Mouse (Mus musculus): ENCODE measurements around the gene Zzz3. TPM values are rescaled to one million over a fixed set of nuclear protein-coding genes. Genes with fewer than 3 reads are reported as not detected.

Gene Zzz3
- total RNA-seq, 2 experiments from 2014 or later: 45.3 to 45.7 TPM

GRCm38 (mm10) chr3:152475894-152476293, 80.6 kb downstream of the Zzz3 start:
- Histone ChIP-seq H3K27ac (no peak overlapping the region), H3K4me3 (no peak overlapping the region)
- no peak for TF ChIP-seq CTCF (conservative IDR thresholded peaks at IDR 0.05)
- no peak for DNase-seq (ENCODE audit: low spot score in 2 of 2)

- DNase-seq (ENCODE audit: low spot score in 2 of 2): no peak
- peak overlapping the region; percentile 44 for H3K4me3 ChIP-seq
- peak; percentile 82 for TF ChIP-seq CTCF (conservative IDR thresholded peaks at IDR 0.05)
- H3K27ac ChIP-seq: peak overlapping the region; percentile 75
Measured at GRCm38 (mm10) chr3:152477796-152478527, 82.7 kb downstream of the Zzz3 start.

GRCm38 (mm10) chr3:152478599-152479435, 83.5 kb downstream of the Zzz3 start:
- TF ChIP-seq CTCF (conservative IDR thresholded peaks at IDR 0.05): no peak
- DNase-seq (ENCODE audit: low spot score in 2 of 2): no peak
- H3K4me3 ChIP-seq: peak overlapping the region; percentile 44
- H3K27ac ChIP-seq: peak overlapping the region; percentile 75; the same call in 1 of the 2 replicates

- DNase-seq (ENCODE audit: low spot score in 2 of 2): no peak
- Histone ChIP-seq H3K27ac (no peak overlapping the region), H3K4me3 (no peak overlapping the region)
- TF ChIP-seq CTCF (conservative IDR thresholded peaks at IDR 0.05): no peak
Measured at GRCm38 (mm10) chr3:152480336-152480735, 85.1 kb downstream of the Zzz3 start.

GRCm38 (mm10) chr3:152482182-152482581, 86.9 kb downstream of the Zzz3 start:
- TF ChIP-seq CTCF (conservative IDR thresholded peaks at IDR 0.05): no peak
- no peak for DNase-seq (ENCODE audit: low spot score in 2 of 2)
- H3K4me3 ChIP-seq: no peak overlapping the region
- no peak overlapping the region for H3K27ac ChIP-seq

- no peak for TF ChIP-seq CTCF (conservative IDR thresholded peaks at IDR 0.05)
- H3K4me3 ChIP-seq: no peak overlapping the region
- no peak for DNase-seq (ENCODE audit: low spot score in 2 of 2)
- H3K27ac ChIP-seq: peak overlapping the region; percentile 57; the same call in 1 of the 2 replicates
Measured at GRCm38 (mm10) chr3:152483800-152484199, 88.5 kb downstream of the Zzz3 start.

- H3K4me3 ChIP-seq: no peak overlapping the region
- no peak for TF ChIP-seq CTCF (conservative IDR thresholded peaks at IDR 0.05)
- no peak for DNase-seq (ENCODE audit: low spot score in 2 of 2)
- H3K27ac ChIP-seq: peak overlapping the region; percentile 57; the same call in 1 of the 2 replicates
Measured at GRCm38 (mm10) chr3:152484206-152484605, 88.9 kb downstream of the Zzz3 start.

- H3K27ac ChIP-seq: no peak overlapping the region
- no peak for TF ChIP-seq CTCF (conservative IDR thresholded peaks at IDR 0.05)
- no peak overlapping the region for H3K4me3 ChIP-seq
- no peak for DNase-seq (ENCODE audit: low spot score in 2 of 2)
Measured at GRCm38 (mm10) chr3:152488964-152489363, 93.7 kb downstream of the Zzz3 start.

GRCm38 (mm10) chr3:152490423-152490822, 95.2 kb downstream of the Zzz3 start:
- DNase-seq (ENCODE audit: low spot score in 2 of 2): no peak
- Histone ChIP-seq H3K27ac (0 out of 2 replicates have a peak overlapping the region, but pooled peaks have one; percentile 18), H3K4me3 (no peak overlapping the region)
- no peak for TF ChIP-seq CTCF (conservative IDR thresholded peaks at IDR 0.05)

GRCm38 (mm10) chr3:152492241-152492640, 97.0 kb downstream of the Zzz3 start:
- TF ChIP-seq CTCF (conservative IDR thresholded peaks at IDR 0.05): no peak
- H3K4me3 ChIP-seq: no peak overlapping the region
- H3K27ac ChIP-seq: no peak overlapping the region
- DNase-seq (ENCODE audit: low spot score in 2 of 2): no peak

GRCm38 (mm10) chr3:152493813-152494212, 98.5 kb downstream of the Zzz3 start:
- DNase-seq (ENCODE audit: low spot score in 2 of 2): no peak
- no peak overlapping the region for H3K27ac ChIP-seq
- no peak overlapping the region for H3K4me3 ChIP-seq
- TF ChIP-seq CTCF (conservative IDR thresholded peaks at IDR 0.05): no peak

- TF ChIP-seq CTCF (conservative IDR thresholded peaks at IDR 0.05): no peak
- H3K4me3 ChIP-seq: no peak overlapping the region
- H3K27ac ChIP-seq: 0 out of 2 replicates have a peak overlapping the region, but pooled peaks have one; percentile 51
- no peak for DNase-seq (ENCODE audit: low spot score in 2 of 2)
Measured at GRCm38 (mm10) chr3:152494667-152495360, 99.5 kb downstream of the Zzz3 start.
